Mouse (Mus musculus) adrenal gland, postnatal 25 days (tissue): ENCODE data around the gene Fam189a2. TPM values are rescaled to one million over a fixed set of nuclear protein-coding genes. Genes with fewer than 3 reads are reported as not detected.

Source experiments
- DNase-seq: peaks from one replicate; pipeline ENCODE4 v3.0.0; 2021; ENCODE audit warnings: mixed read lengths
- total RNA-seq: library from RNA; stranded (reverse); gene quantifications from 2 replicates; pipeline ENCODE4 v1.2.3, GENCODE M21; 2021

Gene Fam189a2
- total RNA-seq, 1 experiment from 2014 or later = 7.3 TPM

GRCm38 (mm10) chr19:23925541-23925940 is 105.3 kb downstream of the Fam189a2 start:
- no peak for DNase-seq

GRCm38 (mm10) chr19:23924791-23925190 is 106.0 kb downstream of the Fam189a2 start:
- no peak for DNase-seq

GRCm38 (mm10) chr19:23924057-23924456 is 106.8 kb downstream of the Fam189a2 start:
- DNase-seq = no peak

Other genes starting within 250 kb of the Fam189a2 start
- 7.2 and 8.9 TPM in 2 replicates for gene Tjp2, start 194.0 kb upstream of the Fam189a2 start, total RNA-seq
- 17.8 and 18.5 TPM in 2 replicates for gene Fxn, start 249.6 kb upstream of the Fam189a2 start, total RNA-seq